26 mouse cellular contexts compared by ENCODE assay signal in genomic region chr5:13022270-13022669, GRCm38 (mm10).
A peak's percentile ranks its signal among the peaks of the same experiment; 100 is the strongest.
DNase-seq lines count a peak whose midpoint lies in the region; ATAC-seq and TF ChIP-seq lines count a peak whose summit lies in the region.
"Had no signal": no experiment of that assay in that cellular context is flagged by ENCODE, and none has a peak within 500 bp of the region (broad histone marks: within the 10 kb centered on the region; RNA-seq: fewer than 3 reads in every experiment).

No protein-coding gene starts in this region.

- intact Hi-C loops in heart, postnatal 14 days (cut with DNase I): no loop called here

- H3K4me2 ChIP-seq in forebrain, postnatal 0 days (ENCODE audit: low read depth): no peak overlapping the region
- no peak overlapping the region for H3K4me2 ChIP-seq in forebrain, embryonic 12.5 days
- H3K4me2 ChIP-seq in heart, embryonic 14.5 days (ENCODE audit: low read length): no peak overlapping the region
- no peak overlapping the region for H3K4me2 ChIP-seq in midbrain, embryonic 11.5 days
- H3K4me2 ChIP-seq in midbrain, embryonic 13.5 days (replicated peaks): no peak overlapping the region
- no peak overlapping the region for H3K4me2 ChIP-seq in hindbrain, embryonic 12.5 days (replicated peaks)
- H3K4me2 ChIP-seq: intestine, embryonic 15.5 days; limb, embryonic 15.5 days; neural tube, embryonic 13.5 days had no signal

- DNase-seq in forebrain, postnatal 0 days: peak; percentile 1
- no peak for DNase-seq in heart, postnatal 14 days
- peak; percentile 59 for DNase-seq in midbrain, embryonic 11.5 days (ENCODE audit: low spot score, missing footprints)
- DNase-seq: adrenal gland, postnatal 25 days; cerebellum, adult 11 months; cerebellum, postnatal 10 days; gastrocnemius, postnatal 14 days; kidney, adult 8-10 months; kidney, postnatal 10 days; left cerebral cortex, postnatal 4 days; lung, postnatal 4 days; right cerebral cortex, adult 18-20 months; right cerebral cortex, postnatal 4 days; thymus, postnatal 14 days had no signal

- ATAC-seq in forebrain, postnatal 0 days: peak; percentile 62
- ATAC-seq in forebrain, embryonic 12.5 days (ENCODE audit: low FRiP score): no peak
- ATAC-seq in heart, embryonic 14.5 days (ENCODE audit: insufficient number of reproducible peaks, insufficient read depth, low FRiP score, low read depth): peak; percentile 61; the same call in 1 of the 2 replicates
- no peak for ATAC-seq in midbrain, embryonic 11.5 days (ENCODE audit: low FRiP score)
- no peak for ATAC-seq in midbrain, embryonic 13.5 days
- ATAC-seq in hindbrain, embryonic 12.5 days (ENCODE audit: low FRiP score): no peak
- ATAC-seq: hindbrain, embryonic 16.5 days; intestine, embryonic 15.5 days; midbrain, embryonic 16.5 days had no signal

- H3K9ac ChIP-seq in forebrain, postnatal 0 days: no peak overlapping the region
- H3K9ac ChIP-seq in forebrain, embryonic 12.5 days: no peak overlapping the region
- H3K9ac ChIP-seq in heart, embryonic 14.5 days (ENCODE audit: low read length): no peak overlapping the region
- H3K9ac ChIP-seq in midbrain, embryonic 11.5 days (ENCODE audit: low read length): no peak overlapping the region
- no peak overlapping the region for H3K9ac ChIP-seq in midbrain, embryonic 13.5 days (replicated peaks)
- no peak overlapping the region for H3K9ac ChIP-seq in hindbrain, embryonic 12.5 days
- H3K9ac ChIP-seq: intestine, embryonic 15.5 days; limb, embryonic 15.5 days; liver, embryonic 14.5 days; neural tube, embryonic 13.5 days had no signal

- no peak for TF ChIP-seq CTCF in forebrain, postnatal 0 days (IDR thresholded peaks at IDR 0.05; ENCODE audit: low read depth)

- H3K27me3 ChIP-seq in forebrain, postnatal 0 days (ENCODE audit: insufficient read depth, low read length): no peaks in the 10 kb centered on the region
- no peaks in the 10 kb centered on the region for H3K27me3 ChIP-seq in forebrain, embryonic 12.5 days
- H3K27me3 ChIP-seq in heart, embryonic 14.5 days (ENCODE audit: control insufficient read depth, insufficient read depth, low read length): peaks cover 16% of the 10 kb centered on the region
- H3K27me3 ChIP-seq in midbrain, embryonic 11.5 days (ENCODE audit: control insufficient read depth, insufficient read depth, low read length): no peaks in the 10 kb centered on the region
- no peaks in the 10 kb centered on the region for H3K27me3 ChIP-seq in midbrain, embryonic 13.5 days
- H3K27me3 ChIP-seq in hindbrain, embryonic 12.5 days: no peaks in the 10 kb centered on the region
- H3K27me3 ChIP-seq: intestine, embryonic 15.5 days; limb, embryonic 15.5 days; neural tube, embryonic 13.5 days had no signal

- H3K4me3 ChIP-seq in forebrain, postnatal 0 days (ENCODE audit: low read depth, low read length): no peak overlapping the region
- H3K4me3 ChIP-seq in forebrain, embryonic 12.5 days (replicated peaks): no peak overlapping the region
- H3K4me3 ChIP-seq in heart, embryonic 14.5 days (ENCODE audit: control insufficient read depth in 1 of 2, insufficient read depth in 1 of 2, low read depth in 1 of 2, low read length in 2 of 2): no peak overlapping the region
- H3K4me3 ChIP-seq in midbrain, embryonic 11.5 days (ENCODE audit: low read depth, low read length): no peak overlapping the region
- H3K4me3 ChIP-seq in midbrain, embryonic 13.5 days (replicated peaks): no peak overlapping the region
- no peak overlapping the region for H3K4me3 ChIP-seq in hindbrain, embryonic 12.5 days
- H3K4me3 ChIP-seq: embryonic facial prominence, embryonic 10.5 days; intestine, embryonic 15.5 days; limb, embryonic 15.5 days; myocyte; neural tube, embryonic 13.5 days had no signal

- 51% methylated on average over 3 of the region's 3 CpGs for WGBS in forebrain, postnatal 0 days
- whole genome bisulfite sequencing in forebrain, embryonic 12.5 days: 74% methylated on average over 3 of the region's 3 CpGs
- WGBS in heart, embryonic 14.5 days: 20% methylated on average over 3 of the region's 3 CpGs
- 80% methylated on average over 3 of the region's 3 CpGs for WGBS in midbrain, embryonic 11.5 days
- WGBS in midbrain, embryonic 13.5 days: 79% methylated on average over 3 of the region's 3 CpGs
- WGBS in hindbrain, embryonic 12.5 days: 76% methylated on average over 3 of the region's 3 CpGs

- no peaks in the 10 kb centered on the region for H3K9me3 ChIP-seq in forebrain, postnatal 0 days (ENCODE audit: low read length)
- no peaks in the 10 kb centered on the region for H3K9me3 ChIP-seq in forebrain, embryonic 12.5 days
- peaks cover 5% of the 10 kb centered on the region; the same call in 1 of the 2 replicates for H3K9me3 ChIP-seq in heart, embryonic 14.5 days (ENCODE audit: control insufficient read depth, low read length)
- no peaks in the 10 kb centered on the region for H3K9me3 ChIP-seq in midbrain, embryonic 11.5 days (ENCODE audit: control insufficient read depth, low read length)
- peaks cover 3% of the 10 kb centered on the region; the same call in 1 of the 2 replicates for H3K9me3 ChIP-seq in midbrain, embryonic 13.5 days
- H3K9me3 ChIP-seq in hindbrain, embryonic 12.5 days (replicated peaks): no peaks in the 10 kb centered on the region
- H3K9me3 ChIP-seq: embryonic facial prominence, embryonic 10.5 days; intestine, embryonic 15.5 days; limb, embryonic 15.5 days; neural tube, embryonic 13.5 days had no signal

- no peak overlapping the region for H3K27ac ChIP-seq in forebrain, postnatal 0 days (ENCODE audit: low read depth, low read length)
- no peak overlapping the region for H3K27ac ChIP-seq in forebrain, embryonic 12.5 days
- no peak overlapping the region for H3K27ac ChIP-seq in heart, embryonic 14.5 days (replicated peaks in 1 of 2; ENCODE audit: control insufficient read depth in 1 of 2, insufficient read depth in 1 of 2, low read depth in 2 of 2, low read length in 2 of 2)
- no peak overlapping the region for H3K27ac ChIP-seq in midbrain, embryonic 11.5 days (ENCODE audit: low read depth, low read length)
- H3K27ac ChIP-seq in midbrain, embryonic 13.5 days: no peak overlapping the region
- H3K27ac ChIP-seq in hindbrain, embryonic 12.5 days: no peak overlapping the region
- H3K27ac ChIP-seq: embryonic facial prominence, embryonic 10.5 days; intestine, embryonic 15.5 days; limb, embryonic 15.5 days; liver, embryonic 14.5 days; neural tube, embryonic 13.5 days had no signal

- H3K4me1 ChIP-seq in forebrain, postnatal 0 days (ENCODE audit: insufficient read depth): no peaks in the 10 kb centered on the region
- no peaks in the 10 kb centered on the region for H3K4me1 ChIP-seq in forebrain, embryonic 12.5 days
- no peaks in the 10 kb centered on the region for H3K4me1 ChIP-seq in heart, embryonic 14.5 days (ENCODE audit: control insufficient read depth in 2 of 2, insufficient read depth in 2 of 2, low read length in 2 of 2)
- no peaks in the 10 kb centered on the region for H3K4me1 ChIP-seq in midbrain, embryonic 11.5 days (ENCODE audit: control insufficient read depth, insufficient read depth, low read length)
- H3K4me1 ChIP-seq in midbrain, embryonic 13.5 days (replicated peaks): no peaks in the 10 kb centered on the region
- no peaks in the 10 kb centered on the region for H3K4me1 ChIP-seq in hindbrain, embryonic 12.5 days
- H3K4me1 ChIP-seq: embryonic facial prominence, embryonic 10.5 days; intestine, embryonic 15.5 days; limb, embryonic 15.5 days; neural tube, embryonic 13.5 days had no signal

- no peaks in the 10 kb centered on the region for H3K36me3 ChIP-seq in forebrain, postnatal 0 days (ENCODE audit: insufficient read depth)
- no peaks in the 10 kb centered on the region for H3K36me3 ChIP-seq in forebrain, embryonic 12.5 days (replicated peaks)
- H3K36me3 ChIP-seq in heart, embryonic 14.5 days (ENCODE audit: control insufficient read depth, insufficient read depth, low read length): no peaks in the 10 kb centered on the region
- H3K36me3 ChIP-seq in midbrain, embryonic 11.5 days (ENCODE audit: control insufficient read depth, insufficient read depth, low read length): no peaks in the 10 kb centered on the region
- no peaks in the 10 kb centered on the region for H3K36me3 ChIP-seq in midbrain, embryonic 13.5 days
- no peaks in the 10 kb centered on the region for H3K36me3 ChIP-seq in hindbrain, embryonic 12.5 days
- H3K36me3 ChIP-seq: embryonic facial prominence, embryonic 10.5 days; intestine, embryonic 15.5 days; limb, embryonic 15.5 days; neural tube, embryonic 13.5 days had no signal

Comparison
In these comparisons a context has a peak if more than half of its experiments do, and no peak if none do; other contexts are left out.
1. ATAC-seq: peak in forebrain, postnatal 0 days (single experiment) and heart, embryonic 14.5 days (single experiment); none in forebrain, embryonic 12.5 days (single experiment), midbrain, embryonic 11.5 days (single experiment), midbrain, embryonic 13.5 days (single experiment) and hindbrain, embryonic 12.5 days (single experiment).
2. DNase-seq: peak in forebrain, postnatal 0 days (single experiment) and midbrain, embryonic 11.5 days (single experiment); none in heart, postnatal 14 days (0 of 2).